Mouse (Mus musculus) effector memory CD4-positive, alpha-beta T cell, adult 7 months (primary cell): ENCODE measurements around the gene Nfrkb. TPM values are rescaled to one million over a fixed set of nuclear protein-coding genes. Genes with fewer than 3 reads are reported as not detected.

Experiments
- polyA plus RNA-seq: library from polyadenylated mRNA; unstranded; fragments of 100-300 nt; shearing (Covaris generic); gene quantifications from one replicate; pipeline ENCODE4 v1.2.1, GENCODE M21; 2017

Nfrkb gene
- polyA plus RNA-seq: 34.5 TPM

DNA sequence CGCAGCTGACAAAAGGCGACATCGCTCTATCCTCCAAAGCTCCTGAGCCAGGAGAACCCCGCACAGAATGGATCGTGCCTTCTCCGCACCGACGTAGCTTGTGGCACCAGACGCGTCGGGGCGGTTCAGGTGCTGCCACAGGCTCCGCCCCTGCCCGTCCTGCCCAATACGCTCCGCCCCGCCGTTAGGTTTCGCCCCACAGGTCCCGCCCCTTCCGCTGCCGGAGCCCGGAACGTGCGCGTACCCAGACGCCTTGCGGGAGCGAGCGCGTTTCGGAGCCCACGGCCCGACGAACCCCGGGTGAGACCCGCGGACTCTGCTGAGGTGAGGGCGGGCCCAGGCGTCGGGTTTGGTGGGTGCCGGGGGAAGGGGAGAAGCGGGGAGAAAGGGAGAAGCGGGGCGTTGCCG, at the start of gene Nfrkb:
Gene Nfrkb (plus strand): TSS at position 246 of the 408 bp plus-strand sequence.

DNA sequence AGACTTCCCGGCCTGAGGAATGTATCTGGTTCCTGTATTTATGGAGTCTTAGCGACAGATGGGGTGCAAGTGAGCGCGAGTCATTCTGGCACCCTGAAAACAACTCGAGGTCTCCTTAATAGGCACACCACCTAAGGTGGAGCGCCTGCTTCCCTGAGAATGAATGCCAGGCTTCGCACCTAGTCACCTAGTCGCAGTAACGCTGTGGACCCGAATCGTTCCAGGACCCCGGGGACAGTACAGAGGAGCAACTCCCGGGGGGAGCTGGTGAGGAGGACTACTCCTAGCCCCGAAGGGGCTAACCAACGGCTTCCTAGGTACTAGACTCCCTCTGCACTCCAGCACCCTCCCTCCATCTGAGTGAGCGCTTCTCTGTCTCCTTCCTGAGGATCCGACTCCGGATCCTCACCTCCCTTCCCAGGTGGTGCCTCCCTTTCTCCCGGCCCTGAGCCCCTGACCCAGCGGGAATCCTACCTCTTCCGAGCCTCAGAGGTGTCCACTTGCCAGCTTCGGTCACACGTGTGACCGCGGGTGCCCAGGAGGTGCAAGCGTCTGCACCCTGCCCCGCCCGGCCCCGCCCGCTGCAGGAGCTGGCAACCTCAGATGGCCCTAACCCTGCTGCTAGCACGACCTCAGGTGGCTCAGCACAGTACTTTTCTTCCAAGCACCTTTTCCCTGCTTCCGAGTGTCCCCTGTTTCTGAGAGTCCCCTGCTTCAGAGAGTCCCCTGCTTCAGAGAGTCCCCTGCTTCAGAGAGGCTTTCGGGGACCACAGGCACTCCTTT, 77.9 kb downstream of the Nfrkb start, which contains the start of gene Tmem45b:
Gene Tmem45b (minus strand): TSS at position 771 of the 783 bp plus-strand sequence.

Other genes with a start within 250 kb of the Nfrkb start
- gene Aplp2, start 174.4 kb upstream of the Nfrkb start, polyA plus RNA-seq: 185 TPM
- gene Prdm10, start 105.7 kb upstream of the Nfrkb start, polyA plus RNA-seq: 17.1 TPM
- gene Tmem45b, start 78.3 kb downstream of the Nfrkb start, polyA plus RNA-seq: 0.27 TPM